Mouse (Mus musculus): ENCODE results near the gene Olfr1393. TPM values are rescaled to one million over a fixed set of nuclear protein-coding genes. Genes with fewer than 3 reads are reported as not detected.

Gene Olfr1393
- total and polyA plus RNA-seq, 2 experiments from 2014 or later = 0.21 to 1.4 TPM

GRCm38 (mm10) chr11:49329686-49330085 lies 51.6 kb downstream of the Olfr1393 start:
- TF ChIP-seq CTCF (IDR thresholded peaks at IDR 0.05) = no peak
- Histone ChIP-seq H3K9ac (replicated peaks; ENCODE audit: low read length, poor library complexity, severe bottlenecking) (no peak overlapping the region), H3K27ac (ENCODE audit: low read depth, low read length) (no peak overlapping the region), H3K9me3 (ENCODE audit: low read length) (no peaks in the 10 kb centered on the region), H3K36me3 (ENCODE audit: insufficient read depth, low read length) (no peaks in the 10 kb centered on the region), H3K4me3 (ENCODE audit: low read depth, low read length) (no peak overlapping the region), H3K4me2 (ENCODE audit: low read depth, low read length, poor library complexity, severe bottlenecking) (no peak overlapping the region), H3K4me1 (ENCODE audit: insufficient read depth, low read length) (no peaks in the 10 kb centered on the region), H3K27me3 (ENCODE audit: insufficient read depth, low read length) (no peaks in the 10 kb centered on the region)
- 71% methylated on average over 1 of the region's 1 CpGs for WGBS
- ATAC-seq (ENCODE audit: low FRiP score) (no peak), DNase-seq (ENCODE audit: low spot score) (no peak)

Other genes with a start within 250 kb of the Olfr1393 start
- gene 9930111J21Rik2, start 227.1 kb upstream of the Olfr1393 start, total RNA-seq (2014; rRNA removed) = 0.55 and 1.7 TPM in 2 replicates
- gene 9930111J21Rik2, start 227.1 kb upstream of the Olfr1393 start, polyA plus RNA-seq (2015; fragmentation: Nextera tagmentation; extraction: Ambion mirVana) = 0.18 and 0.20 TPM in 2 replicates
- gene Tgtp2, start 214.1 kb upstream of the Olfr1393 start, total RNA-seq (2014; rRNA removed) = not detected in 2 replicates
- gene Tgtp2, start 214.1 kb upstream of the Olfr1393 start, polyA plus RNA-seq (2015; fragmentation: Nextera tagmentation; extraction: Ambion mirVana) = 0.15 and 0.19 TPM in 2 replicates
- 1.1 and 3.3 TPM in 2 replicates for gene Ifi47, start 201.7 kb upstream of the Olfr1393 start, total RNA-seq (2014; rRNA removed)
- 0.74 and 1.4 TPM in 2 replicates for gene Ifi47, start 201.7 kb upstream of the Olfr1393 start, polyA plus RNA-seq (2015; fragmentation: Nextera tagmentation; extraction: Ambion mirVana)
- not detected in 2 replicates for gene Olfr1396, start 163.4 kb upstream of the Olfr1393 start, total RNA-seq (2014; rRNA removed)
- gene Olfr1396, start 163.4 kb upstream of the Olfr1393 start, polyA plus RNA-seq (2015; fragmentation: Nextera tagmentation; extraction: Ambion mirVana) = not detected in 2 replicates
- gene Olfr1395, start 136.0 kb upstream of the Olfr1393 start, total RNA-seq (2014; rRNA removed) = not detected in 2 replicates
- not detected in 2 replicates for gene Olfr1395, start 136.0 kb upstream of the Olfr1393 start, polyA plus RNA-seq (2015; fragmentation: Nextera tagmentation; extraction: Ambion mirVana)
- gene Olfr1394, start 123.9 kb upstream of the Olfr1393 start, total RNA-seq (2014; rRNA removed) = not detected in 2 replicates
- gene Olfr1394, start 123.9 kb upstream of the Olfr1393 start, polyA plus RNA-seq (2015; fragmentation: Nextera tagmentation; extraction: Ambion mirVana) = not detected in 2 replicates
- gene Btnl9, start 91.1 kb upstream of the Olfr1393 start, total RNA-seq (2014; rRNA removed) = 0.19 TPM in 1 of 2 replicates, not detected in the other
- 0.26 and 0.80 TPM in 2 replicates for gene Btnl9, start 91.1 kb upstream of the Olfr1393 start, polyA plus RNA-seq (2015; fragmentation: Nextera tagmentation; extraction: Ambion mirVana)
- 25.6 and 40.2 TPM in 2 replicates for gene Zfp62, start 75.0 kb upstream of the Olfr1393 start, total RNA-seq (2014; rRNA removed)
- gene Zfp62, start 75.0 kb upstream of the Olfr1393 start, polyA plus RNA-seq (2015; fragmentation: Nextera tagmentation; extraction: Ambion mirVana) = 26.0 and 26.6 TPM in 2 replicates
- 88.1 and 102 TPM in 2 replicates for gene Mgat1, start 34.1 kb upstream of the Olfr1393 start, total RNA-seq (2014; rRNA removed)
- 33.9 and 35.4 TPM in 2 replicates for gene Mgat1, start 34.1 kb upstream of the Olfr1393 start, polyA plus RNA-seq (2015; fragmentation: Nextera tagmentation; extraction: Ambion mirVana)
- gene Olfr1392, start 7.0 kb downstream of the Olfr1393 start, total RNA-seq (2014; rRNA removed) = 0.52 and 0.60 TPM in 2 replicates
- gene Olfr1392, start 7.0 kb downstream of the Olfr1393 start, polyA plus RNA-seq (2015; fragmentation: Nextera tagmentation; extraction: Ambion mirVana) = 0.14 TPM in 1 of 2 replicates, not detected in the other
- gene Olfr10, start 26.4 kb downstream of the Olfr1393 start, total RNA-seq (2014; rRNA removed) = 0.09 TPM in 1 of 2 replicates, not detected in the other
- gene Olfr10, start 26.4 kb downstream of the Olfr1393 start, polyA plus RNA-seq (2015; fragmentation: Nextera tagmentation; extraction: Ambion mirVana) = not detected in 2 replicates
- not detected in 2 replicates for gene Olfr1391, start 44.4 kb downstream of the Olfr1393 start, total RNA-seq (2014; rRNA removed)
- gene Olfr1391, start 44.4 kb downstream of the Olfr1393 start, polyA plus RNA-seq (2015; fragmentation: Nextera tagmentation; extraction: Ambion mirVana) = not detected in 2 replicates
- not detected in 2 replicates for gene Olfr1390, start 56.9 kb downstream of the Olfr1393 start, total RNA-seq (2014; rRNA removed)
- gene Olfr1390, start 56.9 kb downstream of the Olfr1393 start, polyA plus RNA-seq (2015; fragmentation: Nextera tagmentation; extraction: Ambion mirVana) = not detected in 2 replicates
- gene Olfr1389, start 144.8 kb downstream of the Olfr1393 start, total RNA-seq (2014; rRNA removed) = 0.22 TPM in 1 of 2 replicates, not detected in the other
- not detected in 2 replicates for gene Olfr1389, start 144.8 kb downstream of the Olfr1393 start, polyA plus RNA-seq (2015; fragmentation: Nextera tagmentation; extraction: Ambion mirVana)
- not detected in 2 replicates for gene Olfr1388, start 158.3 kb downstream of the Olfr1393 start, total RNA-seq (2014; rRNA removed)
- gene Olfr1388, start 158.3 kb downstream of the Olfr1393 start, polyA plus RNA-seq (2015; fragmentation: Nextera tagmentation; extraction: Ambion mirVana) = 0.05 and 0.07 TPM in 2 replicates
- not detected in 2 replicates for gene Olfr1387, start 177.0 kb downstream of the Olfr1393 start, total RNA-seq (2014; rRNA removed)
- gene Olfr1387, start 177.0 kb downstream of the Olfr1393 start, polyA plus RNA-seq (2015; fragmentation: Nextera tagmentation; extraction: Ambion mirVana) = not detected in 2 replicates
- not detected in 2 replicates for gene Olfr1386, start 186.7 kb downstream of the Olfr1393 start, total RNA-seq (2014; rRNA removed)
- not detected in 2 replicates for gene Olfr1386, start 186.7 kb downstream of the Olfr1393 start, polyA plus RNA-seq (2015; fragmentation: Nextera tagmentation; extraction: Ambion mirVana)
- gene Olfr1385, start 210.8 kb downstream of the Olfr1393 start, total RNA-seq (2014; rRNA removed) = not detected in 2 replicates
- not detected in 2 replicates for gene Olfr1385, start 210.8 kb downstream of the Olfr1393 start, polyA plus RNA-seq (2015; fragmentation: Nextera tagmentation; extraction: Ambion mirVana)
- gene Olfr1384, start 228.4 kb downstream of the Olfr1393 start, total RNA-seq (2014; rRNA removed) = not detected in 2 replicates
- gene Olfr1384, start 228.4 kb downstream of the Olfr1393 start, polyA plus RNA-seq (2015; fragmentation: Nextera tagmentation; extraction: Ambion mirVana) = not detected in 2 replicates
- not detected in 2 replicates for gene Olfr1383, start 241.3 kb downstream of the Olfr1393 start, total RNA-seq (2014; rRNA removed)
- gene Olfr1383, start 241.3 kb downstream of the Olfr1393 start, polyA plus RNA-seq (2015; fragmentation: Nextera tagmentation; extraction: Ambion mirVana) = not detected in 2 replicates
- not detected in 2 replicates for gene Olfr1382, start 249.9 kb downstream of the Olfr1393 start, total RNA-seq (2014; rRNA removed)
- not detected in 2 replicates for gene Olfr1382, start 249.9 kb downstream of the Olfr1393 start, polyA plus RNA-seq (2015; fragmentation: Nextera tagmentation; extraction: Ambion mirVana)